Mouse (Mus musculus): ENCODE data around the gene Krtap7-1.

The Krtap7-1 gene

DNA sequence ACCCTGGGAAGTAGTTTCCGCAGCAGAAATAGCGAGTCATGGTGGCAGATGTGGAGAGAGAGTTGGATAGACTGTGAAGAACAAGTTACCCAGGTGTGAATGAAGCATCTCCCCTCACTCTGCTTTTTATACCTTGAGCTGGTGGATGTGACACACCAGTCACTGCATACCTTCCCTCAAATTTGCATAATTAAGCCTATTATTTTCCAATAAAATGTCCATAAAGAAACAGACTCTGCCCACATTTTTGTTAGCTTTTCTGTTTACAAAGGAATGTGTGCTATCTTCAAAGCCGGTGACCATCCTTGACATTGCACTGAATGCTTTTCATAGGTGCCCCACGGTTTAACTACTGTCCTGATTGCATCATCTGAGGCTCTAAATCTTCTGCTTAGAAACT is at the start of gene Krtap7-1:
TSS of gene Krtap7-1 (minus strand) at position 101 of the 400 bp plus-strand sequence.
- no peak for DNase-seq

DNA sequence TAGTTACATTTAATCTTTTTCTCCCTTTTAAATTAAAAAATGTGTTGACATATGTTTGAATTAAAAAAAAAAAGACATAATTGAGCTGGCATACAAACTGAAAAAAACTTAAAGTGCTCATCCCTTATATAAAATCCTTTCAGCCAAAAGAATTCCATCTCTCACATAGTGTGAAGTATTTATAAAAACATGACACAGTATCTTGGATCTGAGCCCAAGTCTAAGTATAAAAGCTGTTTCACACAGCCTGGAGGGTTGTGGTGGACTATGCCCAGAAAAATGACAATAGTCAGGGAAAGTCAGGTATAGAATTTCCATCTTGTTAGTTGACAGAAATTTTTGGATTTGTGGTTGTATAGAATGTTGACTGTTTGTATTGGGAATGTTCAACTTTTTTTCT is 42.2 kb upstream of the Krtap7-1 start:
- no peak for DNase-seq

DNA sequence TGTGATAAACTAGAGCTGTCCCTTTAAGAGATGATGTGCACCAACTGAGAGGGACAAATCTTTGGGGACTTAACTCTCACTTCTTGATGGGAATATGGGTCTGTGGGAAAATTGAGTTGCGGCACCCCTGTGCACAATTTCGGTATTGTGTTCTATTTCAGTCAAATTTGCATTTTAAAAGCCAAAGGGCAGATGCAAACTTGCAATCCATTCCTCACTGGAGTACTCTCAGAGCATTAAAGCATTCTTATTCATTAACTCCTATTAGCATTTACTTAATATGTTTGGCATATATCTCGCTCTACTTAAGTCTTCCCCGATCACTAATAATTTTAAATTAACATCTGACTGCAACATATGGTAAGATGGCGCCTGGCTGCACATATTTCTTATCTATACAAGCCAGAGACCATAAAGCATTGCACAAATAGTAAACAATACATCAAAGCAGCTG is 29.9 kb upstream of the Krtap7-1 start:
- no peak for DNase-seq

DNA sequence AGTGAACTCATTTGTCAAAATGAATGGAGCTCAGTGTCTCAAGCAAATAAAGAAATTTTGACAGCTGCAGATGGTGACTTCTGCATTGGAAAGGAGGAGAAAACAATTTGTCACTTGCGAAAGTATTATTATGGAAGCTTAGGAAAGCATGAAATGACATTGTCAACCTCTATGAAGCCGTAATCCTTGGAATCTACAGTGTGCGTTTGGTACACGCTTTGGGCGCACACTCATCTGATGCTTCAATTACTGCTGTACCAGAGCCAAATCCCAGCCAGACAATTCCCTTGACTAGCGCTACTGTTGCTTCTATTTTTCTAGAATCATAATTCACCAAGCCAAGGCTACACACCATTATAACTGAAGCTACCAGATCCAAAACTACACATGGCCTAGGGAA is 29.2 kb upstream of the Krtap7-1 start:
- DNase-seq = no peak

DNA sequence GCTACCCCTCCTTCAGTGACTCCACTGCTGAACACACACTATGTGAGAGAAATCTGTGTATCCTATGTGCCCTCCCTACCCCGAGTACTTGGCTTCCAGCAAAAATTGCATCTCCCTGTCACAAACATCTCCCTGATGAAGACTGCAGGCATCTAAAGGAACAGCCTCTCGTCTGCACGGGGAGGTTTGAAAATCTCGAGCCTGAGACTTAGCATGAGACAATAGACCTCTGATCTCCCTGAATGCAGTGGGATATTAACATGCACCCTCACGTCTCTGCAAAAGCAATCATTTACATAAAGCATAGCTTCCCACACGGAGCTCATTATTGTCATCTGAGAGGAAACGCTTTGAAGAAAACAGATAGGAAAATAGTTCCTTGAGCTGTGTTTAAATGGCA is 22.4 kb upstream of the Krtap7-1 start:
- no peak for DNase-seq

DNA sequence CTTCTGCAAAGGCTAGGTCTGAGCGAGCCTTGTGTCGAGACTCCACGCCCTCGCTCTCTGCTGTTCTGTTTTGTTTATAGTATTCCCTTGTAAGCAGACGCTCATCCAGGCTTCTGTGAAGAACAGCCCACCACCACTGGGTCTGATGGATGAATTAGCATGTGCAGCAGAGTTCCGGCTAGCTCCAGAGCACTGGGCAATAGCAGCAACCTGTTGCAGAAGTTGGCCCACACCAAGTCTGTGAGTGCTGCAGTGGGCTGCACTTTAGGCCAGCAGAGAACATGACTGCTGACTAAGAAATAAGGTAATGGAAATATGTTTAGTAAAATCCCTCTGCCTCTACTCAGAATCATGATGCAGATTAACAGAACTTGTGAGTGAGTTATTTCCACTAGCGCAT is 21.7 kb upstream of the Krtap7-1 start:
- DNase-seq = no peak

DNA sequence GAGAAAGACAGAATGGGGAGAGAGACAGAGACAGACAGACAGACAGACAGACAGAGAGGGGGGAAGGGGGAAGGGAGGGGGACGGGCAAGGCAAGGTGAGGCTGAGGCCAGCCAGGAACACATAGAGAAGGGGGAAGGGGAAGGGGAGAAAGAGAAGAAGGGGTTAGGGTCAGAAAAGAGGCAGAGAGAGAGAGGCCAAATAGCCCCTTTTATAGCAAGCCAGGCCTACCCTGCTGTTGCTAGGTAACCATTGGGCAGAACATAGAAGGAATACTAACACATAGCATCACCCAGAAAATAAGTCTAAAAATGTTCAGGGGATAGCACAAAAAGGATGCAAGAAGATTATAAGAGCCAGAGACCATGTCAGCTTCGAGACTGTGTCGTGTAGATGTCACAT is 20.3 kb upstream of the Krtap7-1 start:
- DNase-seq = no peak

DNA sequence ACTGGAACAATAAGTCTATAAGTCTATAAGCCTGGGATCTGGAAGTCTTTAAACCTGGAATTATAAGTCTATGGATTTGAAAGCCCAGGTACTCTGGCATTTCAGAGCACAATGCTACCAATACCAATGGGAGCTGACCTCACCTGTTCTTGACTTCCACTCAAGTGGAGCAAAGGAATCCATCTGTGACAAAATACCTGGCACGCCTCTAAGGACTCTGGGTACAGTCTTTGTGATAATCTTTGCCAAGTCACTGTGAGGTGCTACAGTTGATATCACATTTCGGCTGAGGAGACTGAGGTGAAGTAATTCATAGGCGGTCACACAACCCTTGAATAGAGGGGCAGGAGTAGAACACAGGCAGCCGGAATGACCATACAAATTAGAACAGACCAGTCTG is 12.9 kb upstream of the Krtap7-1 start:
- DNase-seq = no peak

DNA sequence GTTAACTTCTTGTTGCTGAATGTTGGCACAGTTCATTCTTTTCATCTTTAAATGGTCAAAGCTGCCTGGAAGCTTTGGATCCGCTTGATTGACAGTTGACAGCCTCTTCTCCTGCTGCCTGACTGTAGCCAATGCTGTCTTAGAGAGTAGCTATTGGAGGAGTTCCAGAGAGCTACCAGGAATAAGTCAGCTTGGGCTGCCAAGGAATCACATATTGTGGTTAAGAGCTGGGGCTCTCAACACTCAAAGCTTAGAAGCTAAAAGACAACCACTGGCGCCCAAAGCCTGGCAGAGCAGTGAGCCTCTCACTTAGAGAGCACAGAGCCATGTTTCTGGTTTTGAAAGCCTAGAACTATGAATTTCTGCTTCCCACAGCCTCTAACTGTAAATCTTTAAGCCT is 12.4 kb upstream of the Krtap7-1 start:
- no peak for DNase-seq

DNA sequence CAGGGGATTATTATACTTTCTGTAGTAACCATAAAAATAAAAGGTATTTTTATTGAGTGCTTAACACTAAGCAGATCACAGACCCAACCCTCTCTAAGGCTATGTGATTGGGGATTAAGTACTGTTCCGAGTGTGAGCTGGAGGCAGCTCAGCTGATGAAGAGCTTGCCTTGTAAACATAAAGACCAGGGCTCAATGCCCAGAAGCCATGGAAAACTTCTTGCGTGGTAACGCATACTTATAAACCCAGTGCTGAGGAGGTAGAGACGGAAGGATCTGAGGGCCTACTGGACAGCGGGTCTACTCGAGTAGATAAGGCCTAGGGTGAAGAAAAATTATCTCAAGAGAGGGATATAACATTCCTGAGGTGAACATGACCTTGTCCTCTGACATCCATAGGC is 12.0 kb upstream of the Krtap7-1 start:
- no peak for DNase-seq

DNA sequence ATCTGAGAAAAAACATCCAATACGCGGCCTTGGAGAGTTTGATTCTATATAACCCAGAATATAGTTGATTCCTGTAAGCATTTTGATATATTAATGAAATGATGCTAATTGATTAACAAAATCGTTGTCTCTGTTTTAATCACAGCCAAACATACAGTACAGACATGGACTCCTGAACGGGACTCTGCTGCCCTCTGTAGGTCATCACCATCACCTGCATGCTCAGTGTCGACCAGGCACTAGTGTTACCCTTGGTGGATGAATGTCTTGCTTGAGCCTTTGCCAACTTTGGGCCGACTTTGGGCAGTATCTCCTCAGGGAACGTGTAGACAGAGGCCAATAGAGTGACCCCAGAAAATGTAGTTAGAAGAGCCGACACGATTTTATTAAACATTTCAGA is 9.5 kb upstream of the Krtap7-1 start:
- DNase-seq = no peak

DNA sequence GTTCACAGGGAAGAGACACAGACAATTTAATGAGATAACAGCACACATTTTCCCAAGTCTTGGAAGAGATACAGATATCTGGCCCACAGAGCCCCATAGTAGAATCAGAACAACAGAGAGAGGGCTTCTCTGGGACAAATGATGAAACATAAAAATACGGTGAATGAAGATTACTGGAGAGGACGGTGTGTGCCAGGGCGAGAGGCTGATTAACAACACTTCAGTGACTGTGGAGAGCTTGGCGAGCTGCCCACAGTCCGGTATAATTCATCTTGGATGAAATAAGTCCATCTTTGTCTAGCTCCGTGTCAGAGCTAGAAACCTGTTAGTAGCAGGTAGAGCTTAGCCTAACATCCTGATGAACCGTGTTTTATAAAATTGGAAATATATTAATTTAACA is 5.3 kb upstream of the Krtap7-1 start:
- no peak for DNase-seq

DNA sequence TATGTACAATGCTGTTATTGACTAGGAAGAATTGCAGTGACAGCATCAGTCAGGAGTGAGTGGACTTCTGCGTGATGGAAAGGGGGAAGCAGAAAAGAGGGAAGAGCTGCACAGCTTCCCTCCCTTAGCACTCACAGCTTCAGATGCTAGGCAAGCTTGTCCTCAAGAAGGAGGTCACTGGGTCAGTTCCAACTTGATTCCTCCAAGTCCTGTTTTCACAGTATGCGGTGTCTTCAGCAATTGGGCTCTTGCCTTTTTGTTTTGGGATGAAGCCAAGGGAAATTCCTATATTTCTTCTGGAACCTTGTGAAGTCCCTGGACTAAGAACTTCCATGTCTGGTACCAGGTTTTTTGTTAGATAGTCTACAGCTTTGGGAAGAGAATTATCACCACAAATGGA is 4.6 kb downstream of the Krtap7-1 start:
- no peak for DNase-seq

DNA sequence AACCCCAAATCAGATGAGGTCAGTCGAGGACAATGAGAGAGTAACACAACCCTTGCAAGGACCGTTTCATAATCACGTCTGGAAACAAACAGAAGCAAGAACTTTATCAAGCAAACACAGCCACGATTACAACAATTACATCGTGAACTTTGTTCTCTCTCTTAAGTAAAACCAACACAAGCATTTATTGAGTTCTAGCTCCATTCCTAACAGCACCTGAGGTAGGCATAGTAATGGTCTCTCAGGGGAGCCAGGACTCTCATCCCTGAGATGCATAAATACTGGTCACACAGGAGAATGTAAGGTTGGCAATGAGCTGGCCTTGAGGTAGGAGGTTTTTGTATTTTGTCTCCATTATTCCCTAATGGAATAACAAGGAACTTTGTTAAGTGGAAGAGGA is 6.3 kb downstream of the Krtap7-1 start:
- DNase-seq = no peak

DNA sequence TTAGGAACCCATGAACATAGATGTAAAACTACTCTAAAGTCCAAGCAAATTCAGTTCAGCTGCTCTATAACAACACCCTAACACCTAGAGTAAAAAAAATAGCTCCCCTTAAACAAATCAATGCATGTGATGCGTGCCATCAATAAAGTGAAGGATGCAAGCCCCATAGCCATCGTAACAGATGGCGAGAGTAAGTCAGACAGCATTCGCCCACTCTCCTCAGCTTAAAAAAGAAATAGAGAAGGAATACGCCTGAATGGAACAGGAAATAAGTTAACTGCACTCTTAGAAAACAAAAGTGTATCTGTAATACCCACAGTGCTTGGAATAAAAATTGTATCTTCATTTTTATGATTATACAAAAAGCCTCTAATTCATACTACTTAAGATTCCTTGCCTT is 11.1 kb downstream of the Krtap7-1 start:
- DNase-seq = no peak

DNA sequence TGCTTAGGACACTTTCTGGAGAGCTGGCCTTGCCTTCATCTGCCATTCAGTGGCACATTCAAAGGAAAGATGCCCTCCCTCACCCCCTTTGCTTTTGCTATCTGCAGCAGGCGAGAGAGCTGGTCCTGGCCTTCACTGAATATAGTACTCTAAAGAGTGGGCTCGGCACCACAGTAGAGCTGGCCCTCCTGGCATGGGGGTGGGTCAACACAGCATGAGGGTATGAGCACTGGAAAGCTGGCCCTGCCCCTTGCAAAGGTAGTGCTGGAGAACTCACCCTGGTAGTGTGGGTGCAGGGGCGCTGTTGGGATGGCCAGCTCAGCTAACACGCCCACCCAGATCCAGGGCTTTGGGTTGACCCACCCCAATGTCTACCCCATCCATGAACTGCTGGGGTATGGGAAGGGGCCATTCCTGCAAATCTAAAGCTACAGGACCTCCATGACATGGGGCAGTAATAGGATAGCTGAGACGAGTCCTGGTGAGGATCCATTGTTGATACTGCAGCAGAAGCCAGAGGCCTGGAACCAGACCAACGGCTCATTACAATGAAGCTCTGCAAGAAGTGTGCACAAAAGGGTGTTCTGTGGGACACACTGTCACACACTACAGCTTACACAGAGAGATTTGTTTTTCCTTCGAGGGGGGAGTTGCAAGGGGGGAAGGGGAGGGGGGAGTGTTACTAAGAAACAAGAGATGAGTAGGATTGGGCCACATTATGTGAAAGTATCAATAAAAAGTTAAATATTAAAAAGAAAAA is 12.5 kb downstream of the Krtap7-1 start:
- DNase-seq = no peak

DNA sequence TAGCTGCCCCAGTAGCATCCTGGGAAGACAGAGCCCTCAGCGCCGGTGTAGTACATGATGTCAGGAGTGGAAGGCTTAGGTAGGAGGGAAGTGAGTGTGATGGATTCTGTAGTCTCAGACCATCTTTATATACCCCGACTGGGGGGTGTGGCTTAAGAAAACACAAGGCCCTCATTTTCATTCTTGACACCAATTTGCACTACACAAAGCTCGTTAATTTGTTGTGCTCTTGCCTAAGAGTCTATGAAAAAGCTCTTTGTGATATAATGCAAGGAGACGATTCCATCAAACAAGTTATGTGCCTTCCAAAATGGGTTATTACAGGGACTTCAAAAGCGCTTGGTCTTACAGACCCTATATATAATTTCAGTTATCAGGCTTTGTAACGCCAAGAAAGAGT is 20.3 kb downstream of the Krtap7-1 start, which contains the start of gene Krtap8-1:
TSS of gene Krtap8-1 (minus strand) at position 101 of the 400 bp plus-strand sequence.
- no peak for DNase-seq

DNA sequence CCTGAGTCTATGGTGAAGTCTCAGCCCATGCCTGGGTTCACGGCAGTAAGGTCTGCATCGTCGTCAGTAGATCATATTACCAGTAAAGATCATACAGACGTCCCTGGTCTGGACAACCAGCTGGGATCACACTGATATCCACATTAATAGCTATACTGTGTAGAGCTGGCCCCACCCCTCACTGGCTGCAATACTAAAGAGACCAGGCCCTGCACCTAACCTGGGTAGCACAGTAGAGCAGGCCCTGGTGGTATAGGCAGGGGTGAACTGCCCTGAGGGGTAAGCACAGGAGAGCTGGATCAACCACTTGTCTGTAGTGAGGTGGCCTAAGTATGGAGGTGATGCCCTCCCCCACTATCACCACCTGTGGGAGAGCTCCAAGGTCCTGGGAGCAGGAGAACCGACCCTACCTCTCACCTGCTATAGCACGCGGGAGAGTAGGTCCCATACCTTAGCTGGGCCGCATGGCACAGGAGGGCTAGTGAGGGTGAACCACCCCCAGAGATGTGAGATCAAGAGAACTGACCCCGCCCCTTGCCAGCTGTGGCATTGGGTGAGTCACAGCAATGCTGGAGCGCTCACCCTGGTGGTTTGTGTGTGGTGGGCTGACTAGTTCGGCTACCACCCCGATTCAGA is 30.3 kb downstream of the Krtap7-1 start:
- DNase-seq = no peak

DNA sequence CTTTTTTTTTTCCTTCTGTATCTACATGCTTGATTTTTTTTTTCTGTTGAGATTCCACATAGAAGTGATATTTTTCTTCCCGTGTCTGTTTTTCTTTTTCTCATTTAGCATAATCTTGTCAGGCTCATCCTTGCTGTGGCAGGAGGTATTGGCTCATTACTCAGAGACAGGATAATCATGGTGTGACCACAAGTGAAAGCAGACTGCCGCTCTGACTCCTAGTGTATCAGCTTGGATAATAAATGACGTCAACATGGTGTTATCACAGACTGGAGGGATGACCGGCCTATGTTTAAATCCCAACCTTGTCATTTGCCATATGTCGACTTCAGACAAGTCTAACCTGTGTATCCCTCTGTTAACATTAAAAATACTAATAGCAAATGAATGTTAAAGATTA is 46.9 kb downstream of the Krtap7-1 start:
- no peak for DNase-seq
